Comparison of ENCODE assay signal across 13 mouse cellular contexts in genomic region chr15:89622959-89623625, GRCm38 (mm10). TPM values are rescaled to one million over a fixed set of nuclear protein-coding genes. Genes with fewer than 3 reads are reported as not detected.
DNase-seq lines count a peak whose midpoint lies in the region; ATAC-seq and TF ChIP-seq lines count a peak whose summit lies in the region.
"Had no signal": no experiment of that assay in that cellular context is flagged by ENCODE, and none has a peak within 500 bp of the region (broad histone marks: within the 10 kb centered on the region; RNA-seq: fewer than 3 reads in every experiment).

No protein-coding gene starts in this region.

- no peaks in the 10 kb centered on the region for H3K9me3 ChIP-seq in hindbrain, embryonic 15.5 days
- no peaks in the 10 kb centered on the region for H3K9me3 ChIP-seq in hindbrain, embryonic 12.5 days (replicated peaks)
- H3K9me3 ChIP-seq in lung, embryonic 14.5 days (ENCODE audit: low read depth, low read length), result no peaks in the 10 kb centered on the region
- no peaks in the 10 kb centered on the region for H3K9me3 ChIP-seq in forebrain, embryonic 14.5 days (replicated peaks; ENCODE audit: control insufficient read depth, low read length)
- no peaks in the 10 kb centered on the region for H3K9me3 ChIP-seq in neural tube, embryonic 12.5 days

- no peaks in the 10 kb centered on the region for H3K4me1 ChIP-seq in hindbrain, embryonic 15.5 days (replicated peaks)
- H3K4me1 ChIP-seq in hindbrain, embryonic 12.5 days, result no peaks in the 10 kb centered on the region
- H3K4me1 ChIP-seq in lung, embryonic 14.5 days (ENCODE audit: insufficient read depth), result no peaks in the 10 kb centered on the region
- no peaks in the 10 kb centered on the region for H3K4me1 ChIP-seq in forebrain, embryonic 14.5 days (ENCODE audit: control insufficient read depth, insufficient read depth, low read length)
- H3K4me1 ChIP-seq in neural tube, embryonic 12.5 days, result no peaks in the 10 kb centered on the region

- ATAC-seq in hindbrain, embryonic 15.5 days (ENCODE audit: low FRiP score, low read depth), result 0 out of 2 replicates have a peak, but pooled peaks have one; percentile 42
- ATAC-seq in hindbrain, embryonic 12.5 days (ENCODE audit: low FRiP score), result no peak
- peak; percentile 35; the same call in 1 of the 2 replicates for ATAC-seq in lung, embryonic 14.5 days (ENCODE audit: insufficient read depth)
- ATAC-seq in forebrain, embryonic 14.5 days, result peak; percentile 5; the same call in 1 of the 2 replicates
- peak; percentile 70; the same call in 1 of the 2 replicates for ATAC-seq in neural tube, embryonic 12.5 days (ENCODE audit: low FRiP score, low read depth)
- ATAC-seq: activated CD4-positive, CD25-positive, alpha-beta regulatory T cell, adult 4 months had no signal

- WGBS in hindbrain, embryonic 15.5 days, result 66% methylated on average over 5 of the region's 5 CpGs
- WGBS in hindbrain, embryonic 12.5 days, result 65% methylated on average over 5 of the region's 5 CpGs
- 50% methylated on average over 5 of the region's 5 CpGs for WGBS in lung, embryonic 14.5 days
- 67% methylated on average over 5 of the region's 5 CpGs for WGBS in forebrain, embryonic 14.5 days
- 64% methylated on average over 5 of the region's 5 CpGs for WGBS in neural tube, embryonic 12.5 days

- no peak overlapping the region for H3K27ac ChIP-seq in hindbrain, embryonic 15.5 days (replicated peaks)
- H3K27ac ChIP-seq in hindbrain, embryonic 12.5 days, result no peak overlapping the region
- no peak overlapping the region for H3K27ac ChIP-seq in lung, embryonic 14.5 days (ENCODE audit: low read depth)
- H3K27ac ChIP-seq in forebrain, embryonic 14.5 days (ENCODE audit: low read depth, low read length), result no peak overlapping the region
- H3K27ac ChIP-seq in neural tube, embryonic 12.5 days, result no peak overlapping the region
- H3K27ac ChIP-seq: macrophage had no signal

- H3K27me3 ChIP-seq in hindbrain, embryonic 15.5 days, result no peaks in the 10 kb centered on the region
- H3K27me3 ChIP-seq in hindbrain, embryonic 12.5 days, result no peaks in the 10 kb centered on the region
- H3K27me3 ChIP-seq in lung, embryonic 14.5 days (ENCODE audit: insufficient read depth, low read length), result no peaks in the 10 kb centered on the region
- no peaks in the 10 kb centered on the region for H3K27me3 ChIP-seq in forebrain, embryonic 14.5 days (replicated peaks; ENCODE audit: control insufficient read depth, insufficient read depth, low read length)
- no peaks in the 10 kb centered on the region for H3K27me3 ChIP-seq in neural tube, embryonic 12.5 days (replicated peaks)

- H3K36me3 ChIP-seq in hindbrain, embryonic 15.5 days, result no peaks in the 10 kb centered on the region
- no peaks in the 10 kb centered on the region for H3K36me3 ChIP-seq in hindbrain, embryonic 12.5 days
- no peaks in the 10 kb centered on the region for H3K36me3 ChIP-seq in lung, embryonic 14.5 days (ENCODE audit: insufficient read depth)
- H3K36me3 ChIP-seq in forebrain, embryonic 14.5 days (ENCODE audit: control insufficient read depth, insufficient read depth, low read length), result no peaks in the 10 kb centered on the region
- H3K36me3 ChIP-seq in neural tube, embryonic 12.5 days, result no peaks in the 10 kb centered on the region

- H3K4me3 ChIP-seq in hindbrain, embryonic 15.5 days, result no peak overlapping the region
- H3K4me3 ChIP-seq in hindbrain, embryonic 12.5 days, result no peak overlapping the region
- H3K4me3 ChIP-seq in lung, embryonic 14.5 days (ENCODE audit: low read depth, low read length), result no peak overlapping the region
- H3K4me3 ChIP-seq in forebrain, embryonic 14.5 days (ENCODE audit: low read depth, low read length), result no peak overlapping the region
- H3K4me3 ChIP-seq in neural tube, embryonic 12.5 days, result no peak overlapping the region

- DNase-seq in lung, embryonic 14.5 days, result no peak
- no peak for DNase-seq in lung, postnatal 10 days
- DNase-seq in forebrain, embryonic 14.5 days (ENCODE audit: low spot score), result no peak
- no peak for DNase-seq in retina, postnatal 1 day
- no peak for DNase-seq in adrenal gland, adult 2 months

- H3K4me2 ChIP-seq in hindbrain, embryonic 15.5 days, result no peak overlapping the region
- no peak overlapping the region for H3K4me2 ChIP-seq in hindbrain, embryonic 12.5 days (replicated peaks)
- H3K4me2 ChIP-seq in lung, embryonic 14.5 days, result no peak overlapping the region
- H3K4me2 ChIP-seq in forebrain, embryonic 14.5 days (ENCODE audit: low read length), result no peak overlapping the region
- H3K4me2 ChIP-seq in neural tube, embryonic 12.5 days (replicated peaks), result no peak overlapping the region

- TF ChIP-seq CTCF in lung, embryonic 14.5 days (IDR thresholded peaks at IDR 0.05; ENCODE audit: low read depth), result no peak

- no peak overlapping the region for H3K9ac ChIP-seq in hindbrain, embryonic 15.5 days
- H3K9ac ChIP-seq in hindbrain, embryonic 12.5 days, result no peak overlapping the region
- no peak overlapping the region for H3K9ac ChIP-seq in lung, embryonic 14.5 days
- H3K9ac ChIP-seq in forebrain, embryonic 14.5 days (ENCODE audit: low read length), result no peak overlapping the region
- H3K9ac ChIP-seq in neural tube, embryonic 12.5 days, result no peak overlapping the region

RNA-seq across cellular contexts. Expression of gene Rabl2, which starts 31.4 kb away (rescaled TPM):
- 74.3 and 86.2 TPM in 2 replicates for polyA plus RNA-seq in hindbrain, embryonic 15.5 days (2015; fragmentation: Nextera tagmentation; extraction: Ambion mirVana)
- 61.3 and 71.5 TPM in 2 replicates for polyA plus RNA-seq in hindbrain, embryonic 12.5 days (2016; fragmentation: Nextera tagmentation; extraction: Ambion mirVana)
- 53.8 and 55.3 TPM in 2 replicates for polyA plus RNA-seq in lung, embryonic 14.5 days (2014; fragmentation: Nextera tagmentation; extraction: Ambion mirVana)
- 61.9 and 67.0 TPM in 2 replicates for polyA plus RNA-seq in forebrain, embryonic 14.5 days (2014; fragmentation: Nextera tagmentation; extraction: Ambion mirVana)
- polyA plus RNA-seq in neural tube, embryonic 12.5 days (2016; fragmentation: Nextera tagmentation; extraction: Ambion mirVana), result 74.7 and 82.9 TPM in 2 replicates
- total RNA-seq in adrenal gland, adult 2 months (2021), result 10 to 100 TPM in 1 of 2 experiments, 1 to 10 TPM in 1; 8.6 to 10.3 TPM
- 6.4 and 7.2 TPM in 2 replicates for polyA plus RNA-seq in adrenal gland, adult 2 months (2012; rRNA removed)

RNA-seq across cellular contexts. Expression of gene Acr, which starts 55.0 kb away (rescaled TPM):
- 1.4 and 1.5 TPM in 2 replicates for polyA plus RNA-seq in hindbrain, embryonic 15.5 days (2015; fragmentation: Nextera tagmentation; extraction: Ambion mirVana)
- 1.2 and 1.3 TPM in 2 replicates for polyA plus RNA-seq in hindbrain, embryonic 12.5 days (2016; fragmentation: Nextera tagmentation; extraction: Ambion mirVana)
- polyA plus RNA-seq in lung, embryonic 14.5 days (2014; fragmentation: Nextera tagmentation; extraction: Ambion mirVana), result 0.16 TPM in 1 of 2 replicates, not detected in the other
- 0.63 and 1.2 TPM in 2 replicates for polyA plus RNA-seq in forebrain, embryonic 14.5 days (2014; fragmentation: Nextera tagmentation; extraction: Ambion mirVana)
- polyA plus RNA-seq in neural tube, embryonic 12.5 days (2016; fragmentation: Nextera tagmentation; extraction: Ambion mirVana), result 1.0 TPM in 2 replicates
- under 1 TPM in 1 of 2 experiments, not detected in 1; 0.26 TPM for total RNA-seq in adrenal gland, adult 2 months (2021)
- 1.3 and 1.5 TPM in 2 replicates for polyA plus RNA-seq in adrenal gland, adult 2 months (2012; rRNA removed)
- polyA plus RNA-seq: activated CD4-positive, CD25-positive, alpha-beta regulatory T cell, adult 4 months; C2C12; macrophage; Patski; stomach, embryonic 16.5 days had no signal
